Mouse (Mus musculus): Measurements from ENCODE around the gene Gm5089. TPM values are rescaled to one million over a fixed set of nuclear protein-coding genes. Genes with fewer than 3 reads are reported as not detected.

Gm5089 gene
- polyA plus RNA-seq (2015; fragmentation: Nextera tagmentation; extraction: Ambion mirVana) = not detected in 2 replicates

GRCm38 (mm10) chr14:122450496-122451382, at the start of gene Gm5089:
Gene Gm5089 (minus strand): TSS chr14:122451115.
- Histone ChIP-seq H3K27me3 (ENCODE audit: control insufficient read depth, insufficient read depth, low read depth, low read length) (peaks cover 70% of the 10 kb centered on the region), H3K4me3 (ENCODE audit: low read length) (peak within 1 kb of the TSS; percentile 40), H3K9ac (ENCODE audit: low read length) (0 out of 2 replicates have a peak within 1 kb of the TSS, but pooled peaks have one; percentile 2), H3K9me3 (ENCODE audit: control insufficient read depth, low read length) (no peaks in the 10 kb centered on the region), H3K4me2 (ENCODE audit: low read depth, low read length) (peak within 1 kb of the TSS; percentile 63), H3K27ac (ENCODE audit: low read length) (no peak within 1 kb of the TSS), H3K4me1 (replicated peaks; ENCODE audit: control insufficient read depth, insufficient read depth, low read length) (peaks cover 13% of the 10 kb centered on the region), H3K36me3 (ENCODE audit: control insufficient read depth, insufficient read depth, low read length) (no peaks in the 10 kb centered on the region)
- WGBS = 1% methylated on average over 45 of the region's 59 CpGs
- peak; percentile 78 for ATAC-seq (ENCODE audit: low read depth)

GRCm38 (mm10) chr14:122492015-122492414, 41.1 kb upstream of the Gm5089 start:
- no peak overlapping the region for H3K4me3 ChIP-seq (ENCODE audit: low read length)
- WGBS = 76% methylated on average over 1 of the region's 1 CpGs

GRCm38 (mm10) chr14:122491521-122491920, 40.6 kb upstream of the Gm5089 start:
- Histone ChIP-seq H3K27me3 (ENCODE audit: control insufficient read depth, insufficient read depth, low read depth, low read length) (peaks cover 51% of the 10 kb centered on the region), H3K9ac (ENCODE audit: low read length) (no peak overlapping the region), H3K4me3 (ENCODE audit: low read length) (no peak overlapping the region), H3K27ac (ENCODE audit: low read length) (no peak overlapping the region), H3K36me3 (ENCODE audit: control insufficient read depth, insufficient read depth, low read length) (no peaks in the 10 kb centered on the region), H3K4me2 (ENCODE audit: low read depth, low read length) (no peak overlapping the region), H3K9me3 (ENCODE audit: control insufficient read depth, low read length) (no peaks in the 10 kb centered on the region), H3K4me1 (replicated peaks; ENCODE audit: control insufficient read depth, insufficient read depth, low read length) (no peaks in the 10 kb centered on the region; the same call in 1 of the 2 replicates)
- ATAC-seq (ENCODE audit: low read depth) = no peak
- 69% methylated on average over 6 of the region's 6 CpGs for WGBS

More at GRCm38 (mm10) chr14:122492015-122492414, 41.1 kb upstream of the Gm5089 start:
- Histone ChIP-seq H3K4me2 (ENCODE audit: low read depth, low read length) (no peak overlapping the region), H3K9ac (ENCODE audit: low read length) (no peak overlapping the region), H3K4me1 (replicated peaks; ENCODE audit: control insufficient read depth, insufficient read depth, low read length) (no peaks in the 10 kb centered on the region; the same call in 1 of the 2 replicates), H3K27ac (ENCODE audit: low read length) (no peak overlapping the region), H3K9me3 (ENCODE audit: control insufficient read depth, low read length) (no peaks in the 10 kb centered on the region), H3K36me3 (ENCODE audit: control insufficient read depth, insufficient read depth, low read length) (no peaks in the 10 kb centered on the region), H3K27me3 (ENCODE audit: control insufficient read depth, insufficient read depth, low read depth, low read length) (peaks cover 50% of the 10 kb centered on the region)
- no peak for ATAC-seq (ENCODE audit: low read depth)

- peak; percentile 54 for ATAC-seq (ENCODE audit: low read depth)
- 1% methylated on average over 46 of the region's 51 CpGs for WGBS
Measured at GRCm38 (mm10) chr14:122490441-122491328, 39.8 kb upstream of the Gm5089 start, which contains the start of gene Gm10837. Gene Gm10837 (plus strand): TSS chr14:122490586.

GRCm38 (mm10) chr14:122489686-122490414, 38.9 kb upstream of the Gm5089 start:
- Histone ChIP-seq H3K27ac (ENCODE audit: low read length) (no peak overlapping the region), H3K4me1 (replicated peaks; ENCODE audit: control insufficient read depth, insufficient read depth, low read length) (no peaks in the 10 kb centered on the region; the same call in 1 of the 2 replicates), H3K4me3 (ENCODE audit: low read length) (no peak overlapping the region), H3K9me3 (ENCODE audit: control insufficient read depth, low read length) (no peaks in the 10 kb centered on the region), H3K36me3 (ENCODE audit: control insufficient read depth, insufficient read depth, low read length) (no peaks in the 10 kb centered on the region), H3K9ac (ENCODE audit: low read length) (no peak overlapping the region), H3K27me3 (ENCODE audit: control insufficient read depth, insufficient read depth, low read depth, low read length) (peaks cover 68% of the 10 kb centered on the region), H3K4me2 (ENCODE audit: low read depth, low read length) (no peak overlapping the region)
- no peak for ATAC-seq (ENCODE audit: low read depth)
- 5% methylated on average over 12 of the region's 12 CpGs for WGBS

More at GRCm38 (mm10) chr14:122490441-122491328, 39.8 kb upstream of the Gm5089 start, which contains the start of gene Gm10837:
- Histone ChIP-seq H3K9ac (ENCODE audit: low read length) (no peak within 1 kb of the TSS), H3K27ac (ENCODE audit: low read length) (no peak within 1 kb of the TSS), H3K36me3 (ENCODE audit: control insufficient read depth, insufficient read depth, low read length) (no peaks in the 10 kb centered on the region), H3K9me3 (ENCODE audit: control insufficient read depth, low read length) (no peaks in the 10 kb centered on the region), H3K4me3 (ENCODE audit: low read length) (peak within 1 kb of the TSS; percentile 31), H3K27me3 (ENCODE audit: control insufficient read depth, insufficient read depth, low read depth, low read length) (peaks cover 59% of the 10 kb centered on the region), H3K4me1 (replicated peaks; ENCODE audit: control insufficient read depth, insufficient read depth, low read length) (no peaks in the 10 kb centered on the region; the same call in 1 of the 2 replicates), H3K4me2 (ENCODE audit: low read depth, low read length) (peak within 1 kb of the TSS; percentile 44)

GRCm38 (mm10) chr14:122489041-122489440, 38.1 kb upstream of the Gm5089 start:
- Histone ChIP-seq H3K27ac (ENCODE audit: low read length) (no peak overlapping the region), H3K27me3 (ENCODE audit: control insufficient read depth, insufficient read depth, low read depth, low read length) (peaks cover 76% of the 10 kb centered on the region), H3K4me2 (ENCODE audit: low read depth, low read length) (no peak overlapping the region), H3K9ac (ENCODE audit: low read length) (no peak overlapping the region), H3K9me3 (ENCODE audit: control insufficient read depth, low read length) (no peaks in the 10 kb centered on the region), H3K4me1 (replicated peaks; ENCODE audit: control insufficient read depth, insufficient read depth, low read length) (no peaks in the 10 kb centered on the region; the same call in 1 of the 2 replicates), H3K36me3 (ENCODE audit: control insufficient read depth, insufficient read depth, low read length) (no peaks in the 10 kb centered on the region), H3K4me3 (ENCODE audit: low read length) (no peak overlapping the region)
- no peak for ATAC-seq (ENCODE audit: low read depth)
- WGBS = 0% methylated on average over 5 of the region's 5 CpGs

GRCm38 (mm10) chr14:122487366-122487765, 36.5 kb upstream of the Gm5089 start:
- H3K4me2 ChIP-seq (ENCODE audit: low read depth, low read length) = no peak overlapping the region
- H3K4me3 ChIP-seq (ENCODE audit: low read length) = no peak overlapping the region
- no peak overlapping the region for H3K27ac ChIP-seq (ENCODE audit: low read length)
- no peaks in the 10 kb centered on the region for H3K9me3 ChIP-seq (ENCODE audit: control insufficient read depth, low read length)
- H3K4me1 ChIP-seq (replicated peaks; ENCODE audit: control insufficient read depth, insufficient read depth, low read length) = no peaks in the 10 kb centered on the region; the same call in 1 of the 2 replicates
- no peak overlapping the region for H3K9ac ChIP-seq (ENCODE audit: low read length)
- WGBS = 10% methylated on average over 5 of the region's 5 CpGs
- peaks cover 79% of the 10 kb centered on the region for H3K27me3 ChIP-seq (ENCODE audit: control insufficient read depth, insufficient read depth, low read depth, low read length)
- no peak for ATAC-seq (ENCODE audit: low read depth)
- no peaks in the 10 kb centered on the region for H3K36me3 ChIP-seq (ENCODE audit: control insufficient read depth, insufficient read depth, low read length)

- ATAC-seq (ENCODE audit: low read depth) = no peak
- Histone ChIP-seq H3K4me1 (replicated peaks; ENCODE audit: control insufficient read depth, insufficient read depth, low read length) (no peaks in the 10 kb centered on the region; the same call in 1 of the 2 replicates), H3K27me3 (ENCODE audit: control insufficient read depth, insufficient read depth, low read depth, low read length) (peaks cover 84% of the 10 kb centered on the region), H3K9ac (ENCODE audit: low read length) (no peak overlapping the region), H3K27ac (ENCODE audit: low read length) (no peak overlapping the region), H3K4me2 (ENCODE audit: low read depth, low read length) (no peak overlapping the region), H3K4me3 (ENCODE audit: low read length) (no peak overlapping the region), H3K36me3 (ENCODE audit: control insufficient read depth, insufficient read depth, low read length) (no peaks in the 10 kb centered on the region), H3K9me3 (ENCODE audit: control insufficient read depth, low read length) (no peaks in the 10 kb centered on the region)
- WGBS = 17% methylated on average over 1 of the region's 1 CpGs
Measured at GRCm38 (mm10) chr14:122486611-122487010, 35.7 kb upstream of the Gm5089 start.

Measured in lung, embryonic 16.5 days (tissue).